Mouse (Mus musculus) mature B cell (primary cell): ENCODE measurements around the gene Hagh.

Experiments
- in situ Hi-C: fragments of 300-500 bp; cut with MboI; formaldehyde crosslinking; loops from 2 replicates; pipeline ENCODE4 v1.14.3; 2019

Gene Hagh

DNA sequence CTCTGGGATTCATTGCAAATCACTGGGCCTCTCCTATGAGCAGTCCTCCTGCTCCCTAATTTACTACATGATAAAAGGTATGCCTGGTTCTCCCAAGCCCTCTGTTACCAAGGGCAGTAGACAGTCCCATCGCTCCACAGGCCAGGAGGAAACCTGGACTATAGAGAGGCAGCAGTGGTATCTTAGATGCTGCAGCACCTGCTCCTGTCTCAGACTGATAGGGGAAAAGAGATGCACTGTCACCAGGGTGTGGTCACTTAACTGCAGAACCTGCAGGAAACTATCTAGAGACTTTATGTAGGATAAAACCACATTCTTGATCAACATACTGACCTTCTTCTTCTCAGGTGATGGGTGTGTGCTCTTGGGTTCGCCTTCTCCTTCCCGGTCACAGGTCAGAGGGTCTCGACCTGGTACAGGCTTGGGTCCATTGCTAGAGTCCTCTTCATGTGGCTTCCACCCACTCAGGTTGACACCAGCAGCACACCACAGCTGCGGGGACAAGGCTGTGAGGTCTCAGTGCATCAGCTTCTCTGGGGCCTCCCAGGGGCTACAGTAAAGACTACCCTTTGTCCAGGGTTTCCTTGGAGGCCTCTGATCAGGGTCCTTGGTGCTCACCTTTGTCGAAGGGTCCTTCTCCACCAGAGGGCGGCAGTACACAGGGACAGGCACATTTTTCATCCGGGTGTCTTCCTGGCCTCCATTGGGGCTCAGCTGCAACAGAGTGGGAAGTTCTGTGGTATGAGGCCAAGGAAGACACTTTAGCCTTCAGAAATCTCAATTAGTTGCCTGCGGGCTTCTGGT is 62.9 kb downstream of the Hagh start:
- in situ Hi-C loops, result no loop called here

DNA sequence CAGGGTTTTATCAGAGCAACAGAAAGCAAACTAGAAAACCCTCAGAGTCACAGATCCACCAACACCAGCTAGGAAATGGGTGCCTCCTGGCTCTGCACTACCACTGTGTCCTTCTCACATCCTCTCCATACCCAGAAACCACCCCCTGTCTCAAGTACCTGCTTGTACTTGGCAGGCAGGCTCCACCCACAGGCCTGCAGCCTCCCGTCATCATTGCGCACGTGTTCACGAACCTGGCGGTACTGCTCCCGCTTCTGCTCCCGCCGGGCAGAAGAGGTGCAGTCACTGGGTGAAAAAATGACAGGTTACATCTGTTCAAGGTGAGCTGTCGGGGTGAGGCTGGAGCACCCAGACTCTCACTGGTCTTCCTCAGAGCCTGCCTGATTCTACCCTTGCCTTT is 63.8 kb downstream of the Hagh start:
- in situ Hi-C loops, result no loop called here

DNA sequence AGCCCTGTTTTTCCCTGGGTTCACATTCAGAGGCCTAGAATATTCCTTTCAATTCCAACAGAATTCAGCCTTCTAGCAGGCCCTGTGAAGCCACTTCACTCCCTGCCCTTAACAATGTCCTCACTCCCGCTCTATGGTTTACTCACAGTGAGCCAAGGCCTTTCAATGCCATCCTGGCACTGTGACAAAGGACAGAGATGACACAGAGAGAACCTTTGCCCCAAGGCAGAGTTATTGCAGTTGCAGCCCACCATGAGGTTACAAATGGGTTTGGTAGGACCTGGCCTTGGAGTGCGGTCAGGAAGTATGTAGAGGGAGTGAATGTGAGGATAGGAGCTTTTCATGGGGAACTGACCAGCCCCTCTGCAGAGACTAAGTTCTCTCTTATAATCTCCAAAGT is 67.6 kb downstream of the Hagh start:
- in situ Hi-C loops, result no loop called here

DNA sequence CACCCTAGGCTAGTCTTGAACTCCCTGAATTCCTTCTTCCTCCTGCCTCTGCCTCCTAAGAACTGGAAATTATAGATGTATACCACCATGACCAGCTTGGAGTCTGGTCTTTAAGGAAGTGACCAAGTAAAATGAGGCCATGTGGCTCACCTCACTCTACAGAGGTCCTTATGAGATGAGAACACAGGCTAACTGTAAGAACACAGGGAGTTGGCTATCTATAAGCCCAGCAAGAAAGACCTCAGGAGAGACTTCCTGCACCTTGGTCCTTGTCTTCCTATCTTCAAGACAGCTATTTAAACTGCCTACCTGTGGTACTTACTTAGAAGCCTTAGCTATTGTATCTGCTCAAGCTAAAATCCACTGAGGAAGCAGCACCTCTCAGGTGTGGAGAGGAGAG is 74.0 kb downstream of the Hagh start:
- in situ Hi-C loops, result no loop called here
